Mouse (Mus musculus) stomach, postnatal 0 days (tissue): ENCODE data around the gene Il22ra1.

Source experiments
- CTCF ChIP-seq: IDR thresholded peaks from 2 replicates; pipeline ENCODE4 v1.5.1; 2016; ENCODE audit warnings: antibody characterized with exemption, low read depth, mild to moderate bottlenecking, moderate library complexity
- EP300 ChIP-seq: optimal IDR thresholded peaks from 2 replicates; pipeline ENCODE3; 2016; ENCODE audit warnings: antibody characterized with exemption

GRCm38 (mm10) chr4:135776850-135777249 is 48.9 kb downstream of the Il22ra1 start:
- no peak for TF ChIP-seq EP300
- no peak for TF ChIP-seq CTCF
